ENCODE assay signal across 17 mouse cellular contexts in the genomic region with DNA sequence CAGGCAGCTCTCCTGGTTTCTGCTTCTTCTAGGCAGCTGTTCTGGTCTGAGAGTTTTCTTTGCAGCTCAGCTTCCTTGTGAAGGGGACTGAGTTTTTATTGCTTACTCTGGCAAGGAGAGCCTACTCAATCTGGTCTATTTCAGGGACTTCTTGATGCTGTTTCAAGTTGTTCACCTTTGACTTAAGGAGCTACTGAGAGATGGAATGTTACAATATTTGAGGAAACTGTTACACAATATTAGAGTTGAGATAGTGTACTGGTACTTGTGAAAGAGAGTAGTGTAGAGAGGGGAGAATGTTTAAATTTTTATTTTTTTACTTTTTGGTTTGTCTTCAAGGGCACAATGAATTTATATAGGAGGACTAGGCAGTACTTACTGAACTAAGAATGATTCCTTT.
"Had no signal": no experiment of that assay in that cellular context is flagged by ENCODE, and none has a peak within 500 bp of the region (broad histone marks: within the 10 kb centered on the region; RNA-seq: fewer than 3 reads in every experiment).

No protein-coding gene starts in this region.

- H3K27ac ChIP-seq: limb, embryonic 10.5 days; limb, embryonic 13.5 days; liver, embryonic 12.5 days; liver, embryonic 15.5 days; midbrain, embryonic 10.5 days; midbrain, embryonic 13.5 days had no signal

- H3K4me2 ChIP-seq: limb, embryonic 13.5 days; liver, embryonic 12.5 days; liver, embryonic 15.5 days; midbrain, embryonic 13.5 days had no signal

- DNase-seq: kidney, adult 18-20 months; kidney, adult 9 months; kidney, postnatal 14 days; kidney, postnatal 4 days; liver; thymus, adult 18-20 months; thymus, postnatal 36 days had no signal

- ATAC-seq: intestine, embryonic 16.5 days; liver, embryonic 12.5 days; midbrain, embryonic 13.5 days; midbrain, embryonic 16.5 days had no signal

- H3K9me3 ChIP-seq: limb, embryonic 10.5 days; limb, embryonic 13.5 days; liver, embryonic 12.5 days; liver, embryonic 15.5 days; megakaryocyte, embryonic 14.5 days; midbrain, embryonic 10.5 days; midbrain, embryonic 13.5 days had no signal

- H3K27me3 ChIP-seq: limb, embryonic 13.5 days; liver, embryonic 12.5 days; liver, embryonic 15.5 days; megakaryocyte, embryonic 14.5 days; midbrain, embryonic 13.5 days had no signal

- H3K9ac ChIP-seq: limb, embryonic 13.5 days; liver, embryonic 12.5 days; liver, embryonic 15.5 days; midbrain, embryonic 13.5 days had no signal

- H3K4me1 ChIP-seq: limb, embryonic 10.5 days; limb, embryonic 13.5 days; midbrain, embryonic 10.5 days had no signal

- H3K4me3 ChIP-seq: limb, embryonic 10.5 days; limb, embryonic 13.5 days; liver, embryonic 12.5 days; liver, embryonic 15.5 days; megakaryocyte, embryonic 14.5 days; midbrain, embryonic 10.5 days; midbrain, embryonic 13.5 days; myocyte had no signal
